Comparison of ENCODE assay signal across 13 mouse cellular contexts in the genomic region with DNA sequence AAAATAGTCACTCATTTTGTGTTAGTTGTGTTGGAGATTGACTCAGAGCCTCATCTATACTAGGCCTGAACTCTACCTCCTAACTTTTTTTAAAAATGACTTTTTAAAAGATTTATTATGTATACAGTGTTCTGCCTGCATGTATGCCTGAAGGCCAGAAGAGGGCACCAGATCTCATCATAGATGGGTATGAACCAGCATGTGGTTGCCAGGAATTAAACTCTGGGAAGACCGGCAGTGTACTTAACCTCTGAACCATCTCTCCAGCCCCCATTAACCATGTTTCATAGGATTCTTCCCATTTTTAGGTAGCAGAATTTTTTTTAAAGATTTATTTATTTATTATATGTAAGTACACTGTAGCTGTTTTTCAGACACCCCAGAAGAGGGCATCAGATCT. TPM values are rescaled to one million over a fixed set of nuclear protein-coding genes. Genes with fewer than 3 reads are reported as not detected.
DNase-seq lines count a peak whose midpoint lies in the region; ATAC-seq and TF ChIP-seq lines count a peak whose summit lies in the region.
"Had no signal": no experiment of that assay in that cellular context is flagged by ENCODE, and none has a peak within 500 bp of the region (broad histone marks: within the 10 kb centered on the region; RNA-seq: fewer than 3 reads in every experiment).

No protein-coding gene starts in this region.

- H3K36me3 ChIP-seq in heart, adult 2 months (ENCODE audit: control insufficient read depth, insufficient read depth, low read length): no peaks in the 10 kb centered on the region
- no peaks in the 10 kb centered on the region for H3K36me3 ChIP-seq in heart, embryonic 11.5 days (ENCODE audit: control insufficient read depth, insufficient read depth, low read length)
- no peaks in the 10 kb centered on the region for H3K36me3 ChIP-seq in midbrain, postnatal 0 days (ENCODE audit: insufficient read depth, low read length)
- H3K36me3 ChIP-seq in midbrain, embryonic 10.5 days: no peaks in the 10 kb centered on the region
- H3K36me3 ChIP-seq in neural tube, embryonic 15.5 days: no peaks in the 10 kb centered on the region
- H3K36me3 ChIP-seq: G1E; midbrain, embryonic 12.5 days; stomach, embryonic 15.5 days had no signal

- H3K4me3 ChIP-seq in heart, adult 2 months: no peak overlapping the region
- no peak overlapping the region for H3K4me3 ChIP-seq in heart, embryonic 11.5 days (ENCODE audit: low read depth, low read length)
- H3K4me3 ChIP-seq in midbrain, postnatal 0 days (ENCODE audit: low read depth, low read length): no peak overlapping the region
- H3K4me3 ChIP-seq in midbrain, embryonic 10.5 days: no peak overlapping the region
- no peak overlapping the region for H3K4me3 ChIP-seq in neural tube, embryonic 15.5 days (replicated peaks)
- H3K4me3 ChIP-seq: midbrain, embryonic 12.5 days; stomach, embryonic 15.5 days had no signal

- H3K4me1 ChIP-seq in heart, adult 2 months (ENCODE audit: control insufficient read depth, insufficient read depth, low read length): no peaks in the 10 kb centered on the region
- H3K4me1 ChIP-seq in heart, embryonic 11.5 days (ENCODE audit: control insufficient read depth, insufficient read depth, low read length): no peaks in the 10 kb centered on the region
- no peaks in the 10 kb centered on the region for H3K4me1 ChIP-seq in midbrain, postnatal 0 days (ENCODE audit: insufficient read depth, low read length)
- H3K4me1 ChIP-seq in midbrain, embryonic 10.5 days: peaks cover 12% of the 10 kb centered on the region
- no peaks in the 10 kb centered on the region for H3K4me1 ChIP-seq in neural tube, embryonic 15.5 days
- H3K4me1 ChIP-seq: midbrain, embryonic 12.5 days; stomach, embryonic 15.5 days had no signal

- no peak for ATAC-seq in heart, embryonic 11.5 days (replicated peaks; ENCODE audit: insufficient number of reproducible peaks, low FRiP score, low TSS enrichment)
- no peak for ATAC-seq in midbrain, postnatal 0 days (ENCODE audit: low FRiP score)
- ATAC-seq in common myeloid progenitor, adult 5-6 weeks (replicated peaks; ENCODE audit: low read depth, poor library complexity, severe bottlenecking): 0 out of 2 replicates have a peak, but pooled peaks have one; percentile 45
- no peak for ATAC-seq in neural tube, embryonic 15.5 days (ENCODE audit: low FRiP score)

- DNase-seq in heart, adult 2 months: no peak
- peak; percentile 22 for DNase-seq in midbrain, postnatal 0 days (ENCODE audit: low spot score)
- DNase-seq in midbrain, embryonic 10.5 days (ENCODE audit: low spot score): no peak
- DNase-seq in right cerebral cortex, postnatal 4 days: no peak
- DNase-seq in kidney, adult 11 months: no peak
- DNase-seq: kidney, postnatal 25 days; left cerebral cortex, postnatal 4 days had no signal

- TF ChIP-seq EP300 in heart, adult 2 months (IDR thresholded peaks at IDR 0.05; ENCODE audit: insufficient read depth, low read depth, low read length): no peak

- TF ChIP-seq POLR2A in heart, adult 2 months (IDR thresholded peaks at IDR 0.05; ENCODE audit: insufficient read depth, low read depth, low read length): no peak

- no peaks in the 10 kb centered on the region for H3K79me2 ChIP-seq in heart, adult 2 months (replicated peaks; ENCODE audit: control insufficient read depth, insufficient read depth, low read length)

- H3K9ac ChIP-seq in heart, adult 2 months (ENCODE audit: low read depth, low read length): no peak overlapping the region
- no peak overlapping the region for H3K9ac ChIP-seq in heart, embryonic 11.5 days (ENCODE audit: low read depth, low read length)
- H3K9ac ChIP-seq in midbrain, postnatal 0 days (replicated peaks; ENCODE audit: low read length, poor library complexity, severe bottlenecking): no peak overlapping the region
- no peak overlapping the region for H3K9ac ChIP-seq in neural tube, embryonic 15.5 days (replicated peaks)
- H3K9ac ChIP-seq: midbrain, embryonic 12.5 days; stomach, embryonic 15.5 days had no signal

- H3K27ac ChIP-seq in heart, adult 2 months: no peak overlapping the region
- no peak overlapping the region for H3K27ac ChIP-seq in heart, embryonic 11.5 days (ENCODE audit: low read depth, low read length)
- H3K27ac ChIP-seq in midbrain, postnatal 0 days (ENCODE audit: low read depth, low read length): no peak overlapping the region
- no peak overlapping the region for H3K27ac ChIP-seq in midbrain, embryonic 10.5 days (replicated peaks)
- H3K27ac ChIP-seq in neural tube, embryonic 15.5 days (replicated peaks): no peak overlapping the region
- H3K27ac ChIP-seq: midbrain, embryonic 12.5 days; stomach, embryonic 15.5 days had no signal

- 28% methylated on average over 1 of the region's 1 CpGs for WGBS in heart, adult 2 months
- 43% methylated on average over 1 of the region's 1 CpGs for WGBS in heart, embryonic 11.5 days (ENCODE audit: insufficient replicate concordance)
- WGBS in midbrain, postnatal 0 days: 59% methylated on average over 1 of the region's 1 CpGs
- WGBS in midbrain, embryonic 10.5 days: 74% methylated on average over 1 of the region's 1 CpGs
- 65% methylated on average over 1 of the region's 1 CpGs for WGBS in neural tube, embryonic 15.5 days

- H3K9me3 ChIP-seq in heart, embryonic 11.5 days (replicated peaks; ENCODE audit: control insufficient read depth, low read length): no peaks in the 10 kb centered on the region
- H3K9me3 ChIP-seq in midbrain, postnatal 0 days (ENCODE audit: low read length): no peaks in the 10 kb centered on the region
- H3K9me3 ChIP-seq in midbrain, embryonic 10.5 days (replicated peaks): no peaks in the 10 kb centered on the region
- no peaks in the 10 kb centered on the region for H3K9me3 ChIP-seq in neural tube, embryonic 15.5 days (replicated peaks)
- H3K9me3 ChIP-seq: G1E; midbrain, embryonic 12.5 days; stomach, embryonic 15.5 days had no signal

- H3K27me3 ChIP-seq in heart, adult 2 months (ENCODE audit: control insufficient read depth, insufficient read depth, low read length): no peaks in the 10 kb centered on the region
- peaks cover 7% of the 10 kb centered on the region; the same call in 1 of the 2 replicates for H3K27me3 ChIP-seq in heart, embryonic 11.5 days (ENCODE audit: control insufficient read depth, insufficient read depth, low read length)
- peaks cover 3% of the 10 kb centered on the region; the same call in 1 of the 2 replicates for H3K27me3 ChIP-seq in midbrain, postnatal 0 days (ENCODE audit: insufficient read depth, low read length)
- H3K27me3 ChIP-seq in midbrain, embryonic 10.5 days (ENCODE audit: low read depth, poor library complexity, severe bottlenecking): peaks cover 67% of the 10 kb centered on the region
- peaks cover 23% of the 10 kb centered on the region; the same call in 1 of the 2 replicates for H3K27me3 ChIP-seq in neural tube, embryonic 15.5 days (replicated peaks)
- H3K27me3 ChIP-seq: stomach, embryonic 15.5 days had no signal

- intact Hi-C loops in heart, adult 2 months (cut with DNase I): no loop called here

- H3K4me2 ChIP-seq in heart, embryonic 11.5 days: no peak overlapping the region
- no peak overlapping the region for H3K4me2 ChIP-seq in midbrain, postnatal 0 days (ENCODE audit: low read depth, low read length, poor library complexity, severe bottlenecking)
- H3K4me2 ChIP-seq in neural tube, embryonic 15.5 days: no peak overlapping the region
- H3K4me2 ChIP-seq: midbrain, embryonic 12.5 days; stomach, embryonic 15.5 days had no signal

- peak; percentile 74 for TF ChIP-seq CTCF in heart, adult 2 months (IDR thresholded peaks at IDR 0.05)
- TF ChIP-seq CTCF in midbrain, postnatal 0 days (IDR thresholded peaks at IDR 0.05): peak; percentile 60

RNA-seq across cellular contexts. Expression of gene Eif2s3x, which starts 27.5 kb away (rescaled TPM):
- 100 to 1,000 TPM; 102 to 153 TPM for total RNA-seq in heart, adult 2 months (2021)
- polyA plus RNA-seq in heart, adult 2 months (2012; rRNA removed): 32.1 and 112 TPM in 2 replicates
- polyA plus RNA-seq in heart, embryonic 11.5 days (2014; fragmentation: Nextera tagmentation; extraction: Ambion mirVana): 70.9 and 74.7 TPM in 2 replicates
- total RNA-seq in midbrain, postnatal 0 days (2014; rRNA removed): 182 and 238 TPM in 2 replicates
- polyA plus RNA-seq in midbrain, postnatal 0 days (2015; fragmentation: Nextera tagmentation; extraction: Ambion mirVana): 61.2 and 92.5 TPM in 2 replicates
- polyA plus RNA-seq in midbrain, embryonic 10.5 days (2016; fragmentation: Nextera tagmentation; extraction: Ambion mirVana): 109 and 112 TPM in 2 replicates
- 195 and 212 TPM in 2 replicates for total RNA-seq in common myeloid progenitor, adult 5-6 weeks (2017)
- 74.9 and 80.0 TPM in 2 replicates for polyA plus RNA-seq in neural tube, embryonic 15.5 days (2015; fragmentation: Nextera tagmentation; extraction: Ambion mirVana)

RNA-seq across cellular contexts. Expression of gene Klhl15, which starts 49.2 kb away (rescaled TPM):
- 1 to 10 TPM; 6.1 to 9.1 TPM for total RNA-seq in heart, adult 2 months (2021)
- 3.4 TPM in 2 replicates for polyA plus RNA-seq in heart, adult 2 months (2012; rRNA removed)
- 4.4 and 5.2 TPM in 2 replicates for polyA plus RNA-seq in heart, embryonic 11.5 days (2014; fragmentation: Nextera tagmentation; extraction: Ambion mirVana)
- total RNA-seq in midbrain, postnatal 0 days (2014; rRNA removed): 17.9 and 22.5 TPM in 2 replicates
- polyA plus RNA-seq in midbrain, postnatal 0 days (2015; fragmentation: Nextera tagmentation; extraction: Ambion mirVana): 6.9 and 7.5 TPM in 2 replicates
- polyA plus RNA-seq in midbrain, embryonic 10.5 days (2016; fragmentation: Nextera tagmentation; extraction: Ambion mirVana): 7.1 and 10.1 TPM in 2 replicates
- 10.9 and 13.8 TPM in 2 replicates for total RNA-seq in common myeloid progenitor, adult 5-6 weeks (2017)
- 9.1 and 11.2 TPM in 2 replicates for polyA plus RNA-seq in neural tube, embryonic 15.5 days (2015; fragmentation: Nextera tagmentation; extraction: Ambion mirVana)
